In genomic region chr14:101382838-101383237, GRCm38 (mm10) we compare ENCODE assay signal across 20 mouse cellular contexts.
DNase-seq lines count a peak whose midpoint lies in the region; ATAC-seq lines count a peak whose summit lies in the region.
"Had no signal": no experiment of that assay in that cellular context is flagged by ENCODE, and none has a peak within 500 bp of the region (broad histone marks: within the 10 kb centered on the region; RNA-seq: fewer than 3 reads in every experiment).

No protein-coding gene starts in this region.

- H3K9ac ChIP-seq in midbrain, embryonic 11.5 days (ENCODE audit: low read length) = no peak overlapping the region
- H3K9ac ChIP-seq in embryonic facial prominence, embryonic 11.5 days (replicated peaks; ENCODE audit: low read length) = no peak overlapping the region
- no peak overlapping the region for H3K9ac ChIP-seq in stomach, embryonic 16.5 days (ENCODE audit: low read length)
- H3K9ac ChIP-seq: forebrain, postnatal 0 days; liver, embryonic 13.5 days; lung, embryonic 15.5 days had no signal

- intact Hi-C loops in left cerebral cortex, postnatal 4 days (cut with DNase I) = no loop called here

- no peak overlapping the region for H3K4me3 ChIP-seq in midbrain, embryonic 10.5 days
- H3K4me3 ChIP-seq in midbrain, embryonic 11.5 days (ENCODE audit: low read depth, low read length) = no peak overlapping the region
- H3K4me3 ChIP-seq in embryonic facial prominence, embryonic 11.5 days (ENCODE audit: low read depth, low read length) = no peak overlapping the region
- H3K4me3 ChIP-seq in limb, embryonic 10.5 days = no peak overlapping the region
- H3K4me3 ChIP-seq in stomach, embryonic 16.5 days (replicated peaks; ENCODE audit: low read length) = no peak overlapping the region
- H3K4me3 ChIP-seq in forebrain, embryonic 10.5 days = no peak overlapping the region
- H3K4me3 ChIP-seq: liver, embryonic 13.5 days; lung, embryonic 15.5 days; myocyte had no signal

- H3K27ac ChIP-seq in midbrain, embryonic 10.5 days (replicated peaks) = no peak overlapping the region
- H3K27ac ChIP-seq in midbrain, embryonic 11.5 days (ENCODE audit: low read depth, low read length) = no peak overlapping the region
- no peak overlapping the region for H3K27ac ChIP-seq in embryonic facial prominence, embryonic 11.5 days (replicated peaks; ENCODE audit: low read depth, low read length)
- peak overlapping the region; percentile 46; the same call in 1 of the 2 replicates for H3K27ac ChIP-seq in limb, embryonic 10.5 days
- no peak overlapping the region for H3K27ac ChIP-seq in stomach, embryonic 16.5 days (ENCODE audit: low read length)
- no peak overlapping the region for H3K27ac ChIP-seq in forebrain, embryonic 10.5 days
- H3K27ac ChIP-seq: liver, embryonic 13.5 days; lung, embryonic 15.5 days; macrophage had no signal

- peaks cover 14% of the 10 kb centered on the region for H3K4me1 ChIP-seq in midbrain, embryonic 10.5 days
- no peaks in the 10 kb centered on the region for H3K4me1 ChIP-seq in midbrain, embryonic 11.5 days (ENCODE audit: control insufficient read depth, insufficient read depth, low read length)
- 0 out of 2 replicates have a peak, but pooled peaks cover 2% of the 10 kb centered on the region for H3K4me1 ChIP-seq in embryonic facial prominence, embryonic 11.5 days (ENCODE audit: control insufficient read depth, insufficient read depth, low read length)
- peaks cover 21% of the 10 kb centered on the region for H3K4me1 ChIP-seq in limb, embryonic 10.5 days
- H3K4me1 ChIP-seq in stomach, embryonic 16.5 days (ENCODE audit: control insufficient read depth, insufficient read depth, low read length) = peaks cover 3% of the 10 kb centered on the region; the same call in 1 of the 2 replicates
- peaks cover 16% of the 10 kb centered on the region for H3K4me1 ChIP-seq in forebrain, embryonic 10.5 days
- H3K4me1 ChIP-seq: liver, embryonic 13.5 days had no signal

- no peaks in the 10 kb centered on the region for H3K9me3 ChIP-seq in midbrain, embryonic 10.5 days (replicated peaks)
- no peaks in the 10 kb centered on the region for H3K9me3 ChIP-seq in midbrain, embryonic 11.5 days (ENCODE audit: control insufficient read depth, low read length)
- no peaks in the 10 kb centered on the region for H3K9me3 ChIP-seq in embryonic facial prominence, embryonic 11.5 days (replicated peaks; ENCODE audit: control insufficient read depth, low read length)
- no peaks in the 10 kb centered on the region for H3K9me3 ChIP-seq in limb, embryonic 10.5 days (replicated peaks)
- H3K9me3 ChIP-seq in stomach, embryonic 16.5 days (replicated peaks; ENCODE audit: control insufficient read depth, low read length) = no peaks in the 10 kb centered on the region
- no peaks in the 10 kb centered on the region for H3K9me3 ChIP-seq in forebrain, embryonic 10.5 days
- H3K9me3 ChIP-seq: liver, embryonic 13.5 days; lung, embryonic 15.5 days had no signal

- no peaks in the 10 kb centered on the region for H3K27me3 ChIP-seq in midbrain, embryonic 10.5 days (ENCODE audit: low read depth, poor library complexity, severe bottlenecking)
- no peaks in the 10 kb centered on the region for H3K27me3 ChIP-seq in midbrain, embryonic 11.5 days (ENCODE audit: control insufficient read depth, insufficient read depth, low read length)
- H3K27me3 ChIP-seq in embryonic facial prominence, embryonic 11.5 days (ENCODE audit: control insufficient read depth, insufficient read depth, low read length) = no peaks in the 10 kb centered on the region
- no peaks in the 10 kb centered on the region for H3K27me3 ChIP-seq in limb, embryonic 10.5 days (ENCODE audit: low read depth, poor library complexity, severe bottlenecking)
- no peaks in the 10 kb centered on the region for H3K27me3 ChIP-seq in stomach, embryonic 16.5 days (ENCODE audit: control insufficient read depth, insufficient read depth, low read length)
- H3K27me3 ChIP-seq in forebrain, embryonic 10.5 days (ENCODE audit: poor library complexity, severe bottlenecking) = peaks cover 12% of the 10 kb centered on the region; the same call in 1 of the 2 replicates
- H3K27me3 ChIP-seq: liver, embryonic 13.5 days; lung, embryonic 15.5 days had no signal

- peak; percentile 17 for DNase-seq in midbrain, embryonic 10.5 days (ENCODE audit: low spot score)
- no peak for DNase-seq in midbrain, embryonic 11.5 days (ENCODE audit: low spot score, missing footprints)
- peak; percentile 60 for DNase-seq in embryonic facial prominence, embryonic 11.5 days (ENCODE audit: low spot score)
- DNase-seq in limb, embryonic 10.5 days (ENCODE audit: low spot score) = peak; percentile 33
- no peak for DNase-seq in left cerebral cortex, postnatal 4 days
- DNase-seq in B cell, adult 2 months = no peak
- no peak for DNase-seq in forebrain, embryonic 10.5 days (ENCODE audit: extremely low spot score, low spot score)
- DNase-seq: adrenal gland, adult 2 months; cerebellum, adult 9-10 months; forebrain, postnatal 0 days; kidney, adult 9 months; kidney, postnatal 36 days; liver, embryonic 13.5 days; midbrain, embryonic 14.5 days; right cerebral cortex, postnatal 25 days; thymus, postnatal 14 days had no signal

- no peak for ATAC-seq in midbrain, embryonic 11.5 days (ENCODE audit: low FRiP score)
- peak; percentile 58; the same call in 1 of the 2 replicates for ATAC-seq in embryonic facial prominence, embryonic 11.5 days (replicated peaks; ENCODE audit: insufficient number of reproducible peaks, low FRiP score, low TSS enrichment, low read depth)
- ATAC-seq in stomach, embryonic 16.5 days (ENCODE audit: insufficient read depth, low FRiP score) = peak; percentile 37; the same call in 1 of the 2 replicates
- ATAC-seq: forebrain, postnatal 0 days had no signal

- H3K36me3 ChIP-seq in midbrain, embryonic 10.5 days = no peaks in the 10 kb centered on the region
- no peaks in the 10 kb centered on the region for H3K36me3 ChIP-seq in midbrain, embryonic 11.5 days (ENCODE audit: control insufficient read depth, insufficient read depth, low read length)
- no peaks in the 10 kb centered on the region for H3K36me3 ChIP-seq in embryonic facial prominence, embryonic 11.5 days (replicated peaks; ENCODE audit: control insufficient read depth, insufficient read depth, low read depth, low read length)
- H3K36me3 ChIP-seq in limb, embryonic 10.5 days = no peaks in the 10 kb centered on the region
- H3K36me3 ChIP-seq in stomach, embryonic 16.5 days (ENCODE audit: control insufficient read depth, insufficient read depth, low read length) = no peaks in the 10 kb centered on the region
- H3K36me3 ChIP-seq in forebrain, embryonic 10.5 days (replicated peaks) = no peaks in the 10 kb centered on the region
- H3K36me3 ChIP-seq: liver, embryonic 13.5 days; lung, embryonic 15.5 days had no signal

- H3K4me2 ChIP-seq in midbrain, embryonic 11.5 days = no peak overlapping the region
- no peak overlapping the region for H3K4me2 ChIP-seq in embryonic facial prominence, embryonic 11.5 days (ENCODE audit: low read depth, low read length)
- H3K4me2 ChIP-seq in stomach, embryonic 16.5 days (ENCODE audit: low read depth, low read length) = no peak overlapping the region
- H3K4me2 ChIP-seq: liver, embryonic 13.5 days; lung, embryonic 15.5 days had no signal

- 77% methylated on average over 6 of the region's 6 CpGs for WGBS in midbrain, embryonic 10.5 days
- 80% methylated on average over 6 of the region's 6 CpGs for WGBS in midbrain, embryonic 11.5 days
- WGBS in embryonic facial prominence, embryonic 11.5 days = 37% methylated on average over 6 of the region's 6 CpGs
- WGBS in limb, embryonic 10.5 days = 61% methylated on average over 6 of the region's 6 CpGs
- 50% methylated on average over 6 of the region's 6 CpGs for WGBS in stomach, embryonic 16.5 days
- WGBS in forebrain, embryonic 10.5 days = 84% methylated on average over 6 of the region's 6 CpGs

Comparison
In these comparisons a context has a peak if more than half of its experiments do, and no peak if none do; other contexts are left out.
1. DNase-seq: peak in midbrain, embryonic 10.5 days (single experiment), embryonic facial prominence, embryonic 11.5 days (single experiment) and limb, embryonic 10.5 days (single experiment); none in midbrain, embryonic 11.5 days (single experiment), left cerebral cortex, postnatal 4 days (single experiment), B cell, adult 2 months (0 of 2) and forebrain, embryonic 10.5 days (single experiment).